Mouse (Mus musculus) gastrocnemius, postnatal 4 days (tissue): ENCODE measurements around the gene Twnk. TPM values are rescaled to one million over a fixed set of nuclear protein-coding genes. Genes with fewer than 3 reads are reported as not detected.
"Not testable (repeated sequence)": the region's sequence is repeated elsewhere in the genome, so short reads cannot be mapped to it uniquely, and the experiment has no call there.

Source experiments
- DNase-seq, 2 experiments: peaks; one replicate each; pipeline ENCODE4 v3.0.0; 2021 to 2022; ENCODE audit warnings: low spot score in 2 of 2, mixed read lengths in 2 of 2
- total RNA-seq, 2 experiments: library from RNA; stranded (reverse); gene quantifications; 2 replicates each; pipeline ENCODE4 v1.2.3; 2021

Twnk gene
- total RNA-seq, 2 experiments from 2014 or later, result 14.6 to 14.9 TPM

DNA sequence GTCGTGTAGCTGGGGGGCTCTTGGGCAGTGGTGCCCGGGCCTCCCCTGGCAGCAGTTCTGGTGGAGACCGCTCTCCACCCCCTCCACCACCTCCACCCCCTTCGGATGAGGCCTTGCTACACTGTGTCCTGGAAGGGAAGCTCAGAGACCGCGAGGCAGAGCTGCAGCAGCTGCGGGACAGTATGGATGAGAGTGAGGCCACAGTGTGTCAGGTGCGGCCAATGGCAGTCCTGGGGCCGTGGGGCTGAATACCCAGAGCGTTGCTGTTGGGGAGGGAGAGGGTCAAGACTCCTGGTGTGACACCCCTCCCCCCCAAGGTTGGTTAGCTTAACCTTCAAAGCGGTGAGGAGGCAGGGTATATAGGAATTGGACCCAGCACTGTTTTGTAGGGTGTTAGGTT is 18.5 kb downstream of the Twnk start:
- no peak for DNase-seq

DNA sequence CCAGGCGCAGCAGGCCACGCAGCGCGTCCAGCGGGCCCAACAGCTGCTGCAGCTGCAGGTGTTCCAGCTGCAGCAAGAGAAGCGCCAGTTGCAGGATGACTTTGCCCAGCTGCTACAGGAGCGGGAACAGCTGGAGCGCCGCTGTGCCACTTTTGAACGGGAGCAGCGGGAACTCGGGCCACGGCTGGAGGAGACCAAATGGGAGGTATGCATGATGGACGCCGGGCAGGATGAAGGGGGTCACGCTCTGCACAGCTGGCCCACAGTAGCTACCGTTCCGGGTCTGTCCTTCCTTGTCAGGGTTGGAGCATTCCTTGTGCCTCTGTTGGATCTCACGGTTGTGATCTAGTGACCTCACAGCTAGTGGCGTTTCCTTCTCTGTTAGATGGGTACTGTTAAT is 19.3 kb downstream of the Twnk start:
- no peak for DNase-seq

DNA sequence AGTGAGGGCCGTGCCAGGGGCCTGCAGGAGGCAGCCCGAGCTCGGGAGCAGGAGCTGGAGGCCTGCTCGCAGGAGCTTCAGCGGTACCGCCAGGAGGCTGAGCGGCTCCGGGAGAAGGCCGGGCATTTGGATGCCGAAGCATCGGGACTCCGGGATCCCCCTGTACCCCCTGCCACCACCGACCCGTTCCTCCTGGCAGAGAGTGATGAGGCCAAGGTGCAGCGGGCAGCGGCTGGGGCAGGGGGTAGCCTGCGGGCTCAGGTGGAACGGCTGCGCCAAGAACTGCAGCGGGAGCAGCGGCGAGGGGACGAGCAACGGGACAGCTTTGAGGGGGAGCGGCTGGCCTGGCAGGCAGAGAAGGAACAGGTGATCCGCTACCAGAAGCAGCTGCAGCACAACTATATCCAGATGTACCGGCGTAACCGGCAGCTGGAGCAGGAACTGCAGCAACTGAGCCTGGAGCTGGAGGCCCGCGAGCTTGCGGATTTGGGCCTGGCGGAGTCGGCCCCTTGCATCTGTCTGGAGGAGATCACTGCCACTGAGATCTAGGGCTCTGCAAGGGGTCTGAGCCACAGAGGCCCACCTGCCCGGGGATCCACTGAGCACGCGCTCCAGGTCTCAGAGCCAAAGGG is 20.6 kb downstream of the Twnk start:
- DNase-seq, result no peak

GRCm38 (mm10) chr19:45026958-45027670 is 21.7 kb downstream of the Twnk start:
- DNase-seq, result no peak

- no peak for DNase-seq
These were observed 22.4 kb downstream of the Twnk start for GRCm38 (mm10) chr19:45027848-45028247.

GRCm38 (mm10) chr19:45028746-45029145 is 23.3 kb downstream of the Twnk start:
- DNase-seq, result no peak

DNA sequence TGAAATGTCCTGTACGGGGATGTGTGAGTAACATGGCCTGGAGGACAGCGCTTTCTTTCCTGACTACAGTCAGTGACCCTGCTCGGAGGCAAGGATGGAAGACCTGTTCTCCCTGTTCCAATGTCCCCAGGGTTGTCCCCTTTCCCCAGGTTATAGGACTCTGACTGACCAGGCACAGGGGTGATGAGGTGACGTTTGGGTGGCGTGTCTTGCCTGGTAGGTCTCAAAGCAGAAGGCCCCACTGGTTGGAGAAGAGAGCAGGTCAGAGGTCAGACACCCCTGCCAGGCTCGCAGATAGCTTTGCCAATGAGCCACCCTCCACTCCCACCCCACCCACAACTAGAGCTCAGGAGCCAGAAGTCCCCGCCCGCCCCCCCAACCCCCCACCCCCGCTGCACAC is 24.1 kb downstream of the Twnk start:
- DNase-seq, result no peak

- DNase-seq, result peak in 1 of 2 experiments; percentile 75
These were observed 24.6 kb downstream of the Twnk start for GRCm38 (mm10) chr19:45030111-45030510.

GRCm38 (mm10) chr19:45030746-45031693 is 25.6 kb downstream of the Twnk start:
- peak in 1 of 2 experiments; percentile 78 for DNase-seq

GRCm38 (mm10) chr19:45031780-45032179 is 26.3 kb downstream of the Twnk start:
- DNase-seq, result peak in 1 of 2 experiments; percentile 74

DNA sequence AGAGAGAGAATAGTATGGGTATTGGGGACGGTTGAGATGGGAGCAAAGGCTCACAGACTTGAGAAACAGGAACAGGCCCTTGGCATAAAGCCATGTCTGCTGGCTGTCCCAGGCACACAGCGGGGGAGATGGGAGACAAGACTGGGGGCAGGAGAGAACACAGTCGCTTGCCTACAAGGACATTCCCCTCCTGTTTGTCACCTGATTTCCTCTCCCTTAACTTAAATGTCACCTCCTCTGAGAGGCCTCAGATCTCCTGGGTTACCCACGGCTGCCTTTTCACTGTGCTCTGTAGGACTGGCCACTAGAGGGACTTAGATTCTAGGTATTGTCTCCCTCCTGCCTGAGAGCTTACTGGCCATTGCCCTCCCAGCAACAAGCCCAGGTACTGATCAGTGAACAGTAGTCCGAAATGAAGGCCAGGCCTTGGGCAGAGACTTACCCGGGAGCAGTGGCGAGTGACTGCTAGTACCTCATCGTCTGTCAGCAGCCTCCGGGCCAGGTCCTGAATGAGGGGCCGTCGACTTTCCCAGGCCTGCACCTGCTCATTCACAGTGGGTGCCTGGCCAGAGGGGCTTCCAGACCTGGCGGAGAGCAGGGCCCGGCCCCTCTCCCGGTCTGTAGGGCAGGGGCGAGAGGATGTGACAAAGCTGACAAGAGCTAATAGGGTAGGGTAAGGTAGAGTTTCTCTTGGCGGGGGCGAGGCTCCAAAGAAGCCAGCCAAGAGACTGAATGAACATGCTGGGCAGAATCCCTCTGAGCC is 27.3 kb downstream of the Twnk start:
- DNase-seq, result no peak

DNA sequence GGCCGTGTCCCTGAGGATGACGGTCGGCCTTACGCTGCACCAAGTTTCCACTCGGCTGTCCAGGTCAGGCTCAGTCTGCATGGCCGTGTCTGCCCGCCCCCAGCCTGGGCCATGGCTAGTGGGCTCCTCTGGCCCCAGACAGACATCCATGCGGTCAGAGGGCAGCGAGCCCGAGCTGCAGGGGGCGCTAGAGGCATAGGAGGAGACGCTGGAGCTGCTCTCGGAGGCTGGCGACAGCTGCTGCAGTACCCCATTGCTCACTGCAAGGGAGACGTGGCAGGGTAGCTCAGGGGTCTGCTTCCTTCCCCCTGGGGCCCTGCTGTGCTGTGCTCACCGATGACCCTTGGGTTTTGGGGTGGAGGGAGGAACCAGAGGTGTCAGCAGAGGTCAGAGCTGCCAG is 31.4 kb downstream of the Twnk start:
- DNase-seq, result peak in 1 of 2 experiments; percentile 71

- not testable (repeated sequence) for DNase-seq
These were observed 32.7 kb downstream of the Twnk start for GRCm38 (mm10) chr19:45038198-45038597.

- DNase-seq, result no peak
These were observed 34.8 kb downstream of the Twnk start for GRCm38 (mm10) chr19:45040214-45040613.

- no peak for DNase-seq
These were observed 39.0 kb downstream of the Twnk start for GRCm38 (mm10) chr19:45044389-45044927.

- DNase-seq, result no peak
These were observed 39.8 kb downstream of the Twnk start for GRCm38 (mm10) chr19:45045236-45045635.

DNA sequence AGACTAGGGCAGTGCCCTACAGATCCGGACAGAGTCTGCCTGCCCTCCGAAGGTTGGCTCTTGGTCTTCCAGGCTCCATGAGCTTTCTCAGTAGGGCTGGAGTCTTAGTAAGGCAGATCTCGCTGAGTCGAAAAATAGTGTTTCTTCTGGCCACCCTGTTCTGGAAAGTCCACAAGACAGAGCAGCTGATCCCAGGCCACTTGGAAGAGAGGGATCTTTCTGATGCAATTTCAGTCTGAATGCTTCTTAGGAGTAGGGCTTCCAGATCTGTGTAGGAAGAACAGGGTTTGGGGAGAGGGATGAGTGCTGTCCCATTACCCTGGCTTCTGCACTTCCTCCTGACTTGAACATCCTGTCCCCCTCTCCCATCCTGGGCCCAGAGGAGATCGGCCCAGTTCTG is 40.2 kb downstream of the Twnk start, which contains the start of gene Pdzd7:
Gene Pdzd7 (minus strand): TSS at position 67 of the 400 bp plus-strand sequence.
- no peak for DNase-seq

GRCm38 (mm10) chr19:45046523-45047321 is 41.3 kb downstream of the Twnk start:
- DNase-seq, result peak in 1 of 2 experiments; percentile 81

GRCm38 (mm10) chr19:45047417-45047934 is 42.0 kb downstream of the Twnk start, which contains the start of gene Sfxn3:
Gene Sfxn3, plus strand, starts transcription at chr19:45047503.
- DNase-seq, result peak; percentile 94 to 96
